Mouse (Mus musculus) hindlimb bud, embryonic 11.5 days (tissue): Measurements from ENCODE around the gene Poc1b.

Experiments
- DNase-seq: peaks from one replicate; pipeline ENCODE4 v3.0.0-alpha.2; 2012; ENCODE audit warnings: low read depth, low spot score; ENCODE audit errors: extremely low spot score

The Poc1b gene

GRCm38 (mm10) chr10:99188656-99189603 lies 82.1 kb downstream of the Poc1b start:
- no peak for DNase-seq

- DNase-seq = no peak
Measured at GRCm38 (mm10) chr10:99190798-99191197, 84.0 kb downstream of the Poc1b start.

GRCm38 (mm10) chr10:99194451-99195055 lies 87.7 kb downstream of the Poc1b start:
- DNase-seq = no peak

- no peak for DNase-seq
Measured at GRCm38 (mm10) chr10:99196556-99196955, 89.7 kb downstream of the Poc1b start.

GRCm38 (mm10) chr10:99197125-99197524 lies 90.3 kb downstream of the Poc1b start:
- DNase-seq = no peak

GRCm38 (mm10) chr10:99197607-99198305 lies 90.9 kb downstream of the Poc1b start:
- DNase-seq = no peak

- DNase-seq = no peak
Measured at GRCm38 (mm10) chr10:99198946-99199345, 92.1 kb downstream of the Poc1b start.

- DNase-seq = no peak
Measured at GRCm38 (mm10) chr10:99200944-99201343, 94.1 kb downstream of the Poc1b start.

GRCm38 (mm10) chr10:99201786-99202185 lies 95.0 kb downstream of the Poc1b start:
- no peak for DNase-seq

GRCm38 (mm10) chr10:99202363-99202762 lies 95.5 kb downstream of the Poc1b start:
- no peak for DNase-seq

- DNase-seq = no peak
Measured at GRCm38 (mm10) chr10:99203163-99203562, 96.3 kb downstream of the Poc1b start.

- DNase-seq = no peak
Measured at GRCm38 (mm10) chr10:99203577-99204487, 97.0 kb downstream of the Poc1b start.

GRCm38 (mm10) chr10:99204553-99204952 lies 97.7 kb downstream of the Poc1b start:
- DNase-seq = no peak

GRCm38 (mm10) chr10:99207121-99207520 lies 100.3 kb downstream of the Poc1b start:
- no peak for DNase-seq

- no peak for DNase-seq
Measured at GRCm38 (mm10) chr10:99209146-99209800, 102.4 kb downstream of the Poc1b start.

- DNase-seq = no peak
Measured at GRCm38 (mm10) chr10:99211021-99211420, 104.2 kb downstream of the Poc1b start.

- DNase-seq = no peak
Measured at GRCm38 (mm10) chr10:99211503-99212265, 104.8 kb downstream of the Poc1b start.

GRCm38 (mm10) chr10:99214421-99215299 lies 107.8 kb downstream of the Poc1b start:
- DNase-seq = no peak
